Mouse (Mus musculus): Measurements from ENCODE around the gene Zswim5. TPM values are rescaled to one million over a fixed set of nuclear protein-coding genes. Genes with fewer than 3 reads are reported as not detected.

Gene Zswim5
- polyA plus RNA-seq, 1 experiment from 2014 or later = 9.8 TPM

- no peak overlapping the region for H3K27ac ChIP-seq (ENCODE audit: low read depth, low read length)
- no peaks in the 10 kb centered on the region for H3K4me1 ChIP-seq (replicated peaks; ENCODE audit: control insufficient read depth, insufficient read depth, low read length)
- no peak overlapping the region for H3K4me2 ChIP-seq (replicated peaks; ENCODE audit: low read depth, low read length)
- H3K27me3 ChIP-seq (ENCODE audit: control insufficient read depth, insufficient read depth, low read length) = no peaks in the 10 kb centered on the region
- DNase-seq (ENCODE audit: low spot score) (no peak), ATAC-seq (ENCODE audit: low FRiP score) (no peak)
- no peaks in the 10 kb centered on the region for H3K9me3 ChIP-seq (ENCODE audit: control insufficient read depth, low read length)
- no peak overlapping the region for H3K9ac ChIP-seq (ENCODE audit: low read depth, low read length)
- H3K4me3 ChIP-seq (ENCODE audit: low read depth, low read length) = no peak overlapping the region
- no peaks in the 10 kb centered on the region for H3K36me3 ChIP-seq (ENCODE audit: control insufficient read depth, insufficient read depth, low read length)
- WGBS = 95% methylated on average over 4 of the region's 4 CpGs
Observed at GRCm38 (mm10) chr4:117023469-117023868, 146.3 kb downstream of the Zswim5 start.

GRCm38 (mm10) chr4:117031105-117031504 lies 153.9 kb downstream of the Zswim5 start:
- Histone ChIP-seq H3K27me3 (ENCODE audit: control insufficient read depth, insufficient read depth, low read length) (no peaks in the 10 kb centered on the region), H3K27ac (ENCODE audit: low read depth, low read length) (no peak overlapping the region), H3K4me2 (replicated peaks; ENCODE audit: low read depth, low read length) (no peak overlapping the region), H3K9ac (ENCODE audit: low read depth, low read length) (no peak overlapping the region), H3K4me3 (ENCODE audit: low read depth, low read length) (no peak overlapping the region), H3K4me1 (replicated peaks; ENCODE audit: control insufficient read depth, insufficient read depth, low read length) (no peaks in the 10 kb centered on the region), H3K9me3 (ENCODE audit: control insufficient read depth, low read length) (no peaks in the 10 kb centered on the region), H3K36me3 (ENCODE audit: control insufficient read depth, insufficient read depth, low read length) (no peaks in the 10 kb centered on the region)
- no peak for ATAC-seq (ENCODE audit: low FRiP score)
- DNase-seq (ENCODE audit: low spot score) = no peak
- WGBS = 86% methylated on average over 1 of the region's 1 CpGs

Other genes with a start within 250 kb of the Zswim5 start
- 270 and 283 TPM in 2 replicates for gene Nasp, start 249.4 kb upstream of the Zswim5 start, polyA plus RNA-seq (2014; fragmentation: Nextera tagmentation; extraction: Ambion mirVana)
- gene Akr1a1, start 225.7 kb upstream of the Zswim5 start, polyA plus RNA-seq (2014; fragmentation: Nextera tagmentation; extraction: Ambion mirVana) = 600 and 609 TPM in 2 replicates
- 985 and 989 TPM in 2 replicates for gene Prdx1, start 191.8 kb upstream of the Zswim5 start, polyA plus RNA-seq (2014; fragmentation: Nextera tagmentation; extraction: Ambion mirVana)
- 23.3 and 30.9 TPM in 2 replicates for gene Mmachc, start 169.0 kb upstream of the Zswim5 start, polyA plus RNA-seq (2014; fragmentation: Nextera tagmentation; extraction: Ambion mirVana)
- gene Ccdc163, start 168.9 kb upstream of the Zswim5 start, polyA plus RNA-seq (2014; fragmentation: Nextera tagmentation; extraction: Ambion mirVana) = 28.5 and 34.1 TPM in 2 replicates
- 5.9 and 7.7 TPM in 2 replicates for gene Tesk2, start 156.4 kb upstream of the Zswim5 start, polyA plus RNA-seq (2014; fragmentation: Nextera tagmentation; extraction: Ambion mirVana)
- gene Toe1, start 69.7 kb upstream of the Zswim5 start, polyA plus RNA-seq (2014; fragmentation: Nextera tagmentation; extraction: Ambion mirVana) = 33.4 and 34.0 TPM in 2 replicates
- 14.4 and 16.6 TPM in 2 replicates for gene Mutyh, start 69.7 kb upstream of the Zswim5 start, polyA plus RNA-seq (2014; fragmentation: Nextera tagmentation; extraction: Ambion mirVana)
- 0.63 and 1.0 TPM in 2 replicates for gene Hpdl, start 55.7 kb upstream of the Zswim5 start, polyA plus RNA-seq (2014; fragmentation: Nextera tagmentation; extraction: Ambion mirVana)
- 97.3 and 110 TPM in 2 replicates for gene Urod, start 117.0 kb downstream of the Zswim5 start, polyA plus RNA-seq (2014; fragmentation: Nextera tagmentation; extraction: Ambion mirVana)
- gene Hectd3, start 117.9 kb downstream of the Zswim5 start, polyA plus RNA-seq (2014; fragmentation: Nextera tagmentation; extraction: Ambion mirVana) = 7.8 and 12.6 TPM in 2 replicates
- 51.9 and 53.0 TPM in 2 replicates for gene Eif2b3, start 142.0 kb downstream of the Zswim5 start, polyA plus RNA-seq (2014; fragmentation: Nextera tagmentation; extraction: Ambion mirVana)
- 1.4 and 1.9 TPM in 2 replicates for gene Ptch2, start 218.7 kb downstream of the Zswim5 start, polyA plus RNA-seq (2014; fragmentation: Nextera tagmentation; extraction: Ambion mirVana)
- gene Btbd19, start 248.3 kb downstream of the Zswim5 start, polyA plus RNA-seq (2014; fragmentation: Nextera tagmentation; extraction: Ambion mirVana) = 3.6 and 3.8 TPM in 2 replicates
- gene Tctex1d4, start 249.4 kb downstream of the Zswim5 start, polyA plus RNA-seq (2014; fragmentation: Nextera tagmentation; extraction: Ambion mirVana) = 0.60 TPM in 1 of 2 replicates, not detected in the other

Measured in hindbrain, embryonic 11.5 days (tissue).